Mouse (Mus musculus): ENCODE results near the gene Tctn1. TPM values are rescaled to one million over a fixed set of nuclear protein-coding genes. Genes with fewer than 3 reads are reported as not detected.

The Tctn1 gene
- 10 to 100 TPM; 14.8 to 34.9 (median 23.1) TPM for total RNA-seq (2022)

- peak; percentile 85 for DNase-seq
Measured at GRCm38 (mm10) chr5:122263933-122264905, at the start of gene Tctn1. Gene Tctn1, minus strand, starts transcription at chr5:122264460.

GRCm38 (mm10) chr5:122312942-122313684 lies 48.9 kb upstream of the Tctn1 start:
- no peak for DNase-seq

- DNase-seq, result no peak
Measured at GRCm38 (mm10) chr5:122312346-122312745, 48.1 kb upstream of the Tctn1 start.

GRCm38 (mm10) chr5:122311692-122312091 lies 47.4 kb upstream of the Tctn1 start:
- DNase-seq, result no peak

- DNase-seq, result no peak
Measured at GRCm38 (mm10) chr5:122310699-122311098, 46.4 kb upstream of the Tctn1 start.

- DNase-seq, result no peak
Measured at GRCm38 (mm10) chr5:122306536-122306935, 42.3 kb upstream of the Tctn1 start.

- peak; percentile 66 for DNase-seq
Measured at GRCm38 (mm10) chr5:122305472-122305871, 41.2 kb upstream of the Tctn1 start.

- DNase-seq, result no peak
Measured at GRCm38 (mm10) chr5:122304541-122304940, 40.3 kb upstream of the Tctn1 start.

- DNase-seq, result no peak
Measured at GRCm38 (mm10) chr5:122303937-122304336, 39.7 kb upstream of the Tctn1 start.

GRCm38 (mm10) chr5:122302810-122303745 lies 38.8 kb upstream of the Tctn1 start:
- no peak for DNase-seq

- DNase-seq, result no peak
Measured at GRCm38 (mm10) chr5:122300071-122300518, 35.8 kb upstream of the Tctn1 start.

GRCm38 (mm10) chr5:122295113-122295935 lies 31.1 kb upstream of the Tctn1 start:
- no peak for DNase-seq

GRCm38 (mm10) chr5:122294219-122294735 lies 30.0 kb upstream of the Tctn1 start:
- DNase-seq, result no peak

GRCm38 (mm10) chr5:122293131-122293530 lies 28.9 kb upstream of the Tctn1 start:
- no peak for DNase-seq

- DNase-seq, result no peak
Measured at GRCm38 (mm10) chr5:122291553-122292339, 27.5 kb upstream of the Tctn1 start.

- no peak for DNase-seq
Measured at GRCm38 (mm10) chr5:122291149-122291548, 26.9 kb upstream of the Tctn1 start.

- no peak for DNase-seq
Measured at GRCm38 (mm10) chr5:122288147-122288811, 24.0 kb upstream of the Tctn1 start.

- no peak for DNase-seq
Measured at GRCm38 (mm10) chr5:122287026-122287425, 22.8 kb upstream of the Tctn1 start.

GRCm38 (mm10) chr5:122286191-122286590 lies 21.9 kb upstream of the Tctn1 start:
- no peak for DNase-seq

- DNase-seq, result no peak
Measured at GRCm38 (mm10) chr5:122285767-122286150, 21.5 kb upstream of the Tctn1 start.
